Mouse (Mus musculus): Measurements from ENCODE around the gene Trnt1. TPM values are rescaled to one million over a fixed set of nuclear protein-coding genes. Genes with fewer than 3 reads are reported as not detected.

Trnt1 gene
- polyA plus RNA-seq, 1 experiment: 9.4 TPM

- H3K36me3 ChIP-seq (ENCODE audit: control insufficient read depth, insufficient read depth, low read length): peaks cover 8% of the 10 kb centered on the region
Measured at GRCm38 (mm10) chr6:106787138-106787537, 18.2 kb downstream of the Trnt1 start.

GRCm38 (mm10) chr6:106791429-106791828 is 22.5 kb downstream of the Trnt1 start:
- DNase-seq: no peak
- Histone ChIP-seq H3K36me3 (ENCODE audit: control insufficient read depth, insufficient read depth, low read length) (peaks cover 7% of the 10 kb centered on the region), H3K4me1 (ENCODE audit: control insufficient read depth, insufficient read depth, low read length) (peaks cover 5% of the 10 kb centered on the region; the same call in 1 of the 2 replicates), H3K27me3 (replicated peaks; ENCODE audit: control insufficient read depth, insufficient read depth, low read length) (no peaks in the 10 kb centered on the region), H3K4me3 (ENCODE audit: insufficient read depth, low read depth, low read length) (no peak overlapping the region), H3K27ac (ENCODE audit: insufficient read depth, low read depth, low read length) (no peak overlapping the region)
- WGBS: 86% methylated on average over 8 of the region's 8 CpGs
- TF ChIP-seq POLR2A (IDR thresholded peaks at IDR 0.05; ENCODE audit: low read depth, low read length): no peak
- TF ChIP-seq CTCF (conservative IDR thresholded peaks at IDR 0.05; ENCODE audit: insufficient read depth, insufficient read length, low read depth, low read length): no peak

More at GRCm38 (mm10) chr6:106787138-106787537, 18.2 kb downstream of the Trnt1 start:
- 93% methylated on average over 3 of the region's 3 CpGs for WGBS
- no peak overlapping the region for H3K27ac ChIP-seq (ENCODE audit: insufficient read depth, low read depth, low read length)
- H3K4me3 ChIP-seq (ENCODE audit: insufficient read depth, low read depth, low read length): no peak overlapping the region
- no peak for DNase-seq
- TF ChIP-seq POLR2A (IDR thresholded peaks at IDR 0.05; ENCODE audit: low read depth, low read length): no peak
- no peak for TF ChIP-seq CTCF (conservative IDR thresholded peaks at IDR 0.05; ENCODE audit: insufficient read depth, insufficient read length, low read depth, low read length)
- H3K4me1 ChIP-seq (ENCODE audit: control insufficient read depth, insufficient read depth, low read length): peaks cover 5% of the 10 kb centered on the region; the same call in 1 of the 2 replicates
- no peaks in the 10 kb centered on the region for H3K27me3 ChIP-seq (replicated peaks; ENCODE audit: control insufficient read depth, insufficient read depth, low read length)

- H3K36me3 ChIP-seq (ENCODE audit: control insufficient read depth, insufficient read depth, low read length): peaks cover 7% of the 10 kb centered on the region
- no peak for DNase-seq
- H3K4me1 ChIP-seq (ENCODE audit: control insufficient read depth, insufficient read depth, low read length): peaks cover 5% of the 10 kb centered on the region; the same call in 1 of the 2 replicates
- no peaks in the 10 kb centered on the region for H3K27me3 ChIP-seq (replicated peaks; ENCODE audit: control insufficient read depth, insufficient read depth, low read length)
- H3K27ac ChIP-seq (ENCODE audit: insufficient read depth, low read depth, low read length): no peak overlapping the region
- H3K4me3 ChIP-seq (ENCODE audit: insufficient read depth, low read depth, low read length): no peak overlapping the region
- 93% methylated on average over 5 of the region's 5 CpGs for WGBS
- TF ChIP-seq POLR2A (IDR thresholded peaks at IDR 0.05; ENCODE audit: low read depth, low read length): no peak
- TF ChIP-seq CTCF (conservative IDR thresholded peaks at IDR 0.05; ENCODE audit: insufficient read depth, insufficient read length, low read depth, low read length): no peak
Measured at GRCm38 (mm10) chr6:106792486-106792885, 23.6 kb downstream of the Trnt1 start.

- no peak for DNase-seq
- Histone ChIP-seq H3K27ac (ENCODE audit: insufficient read depth, low read depth, low read length) (no peak overlapping the region), H3K36me3 (ENCODE audit: control insufficient read depth, insufficient read depth, low read length) (peaks cover 7% of the 10 kb centered on the region), H3K4me1 (ENCODE audit: control insufficient read depth, insufficient read depth, low read length) (peaks cover 5% of the 10 kb centered on the region; the same call in 1 of the 2 replicates), H3K27me3 (replicated peaks; ENCODE audit: control insufficient read depth, insufficient read depth, low read length) (no peaks in the 10 kb centered on the region), H3K4me3 (ENCODE audit: insufficient read depth, low read depth, low read length) (no peak overlapping the region)
- TF ChIP-seq POLR2A (IDR thresholded peaks at IDR 0.05; ENCODE audit: low read depth, low read length) (no peak), CTCF (conservative IDR thresholded peaks at IDR 0.05; ENCODE audit: insufficient read depth, insufficient read length, low read depth, low read length) (no peak)
- WGBS: 90% methylated on average over 7 of the region's 7 CpGs
Measured at GRCm38 (mm10) chr6:106793088-106793487, 24.2 kb downstream of the Trnt1 start.

DNA sequence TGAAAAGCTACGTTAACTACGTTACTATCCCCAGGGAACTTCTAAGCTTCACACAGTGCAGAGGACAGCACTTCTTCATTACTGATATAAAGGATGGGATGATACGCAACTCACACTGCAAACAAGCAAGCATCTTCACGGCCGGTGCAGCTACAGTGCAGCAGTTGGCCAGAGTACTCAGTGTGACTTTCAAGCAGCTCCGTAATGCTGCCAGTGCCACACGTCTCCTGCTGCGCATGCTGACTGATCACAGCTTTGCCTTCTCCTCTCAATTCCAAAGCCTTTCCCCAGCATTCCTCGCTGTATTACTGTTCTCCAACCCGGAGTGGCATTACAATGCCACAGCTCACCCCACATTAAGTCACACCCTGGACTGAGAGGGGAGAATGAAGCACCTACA is 24.7 kb downstream of the Trnt1 start:
- Histone ChIP-seq H3K27ac (ENCODE audit: insufficient read depth, low read depth, low read length) (no peak overlapping the region), H3K4me1 (ENCODE audit: control insufficient read depth, insufficient read depth, low read length) (peaks cover 6% of the 10 kb centered on the region; the same call in 1 of the 2 replicates), H3K27me3 (replicated peaks; ENCODE audit: control insufficient read depth, insufficient read depth, low read length) (no peaks in the 10 kb centered on the region), H3K36me3 (ENCODE audit: control insufficient read depth, insufficient read depth, low read length) (peaks cover 3% of the 10 kb centered on the region), H3K4me3 (ENCODE audit: insufficient read depth, low read depth, low read length) (no peak overlapping the region)
- DNase-seq: no peak
- TF ChIP-seq CTCF (conservative IDR thresholded peaks at IDR 0.05; ENCODE audit: insufficient read depth, insufficient read length, low read depth, low read length): no peak
- no peak for TF ChIP-seq POLR2A (IDR thresholded peaks at IDR 0.05; ENCODE audit: low read depth, low read length)
- 93% methylated on average over 10 of the region's 10 CpGs for WGBS

GRCm38 (mm10) chr6:106794094-106794814 is 25.3 kb downstream of the Trnt1 start:
- peaks cover 3% of the 10 kb centered on the region for H3K36me3 ChIP-seq (ENCODE audit: control insufficient read depth, insufficient read depth, low read length)
- TF ChIP-seq CTCF (conservative IDR thresholded peaks at IDR 0.05; ENCODE audit: insufficient read depth, insufficient read length, low read depth, low read length): no peak
- no peak for TF ChIP-seq POLR2A (IDR thresholded peaks at IDR 0.05; ENCODE audit: low read depth, low read length)
- no peak for DNase-seq
- 70% methylated on average over 13 of the region's 13 CpGs for WGBS
- H3K4me3 ChIP-seq (ENCODE audit: insufficient read depth, low read depth, low read length): no peak overlapping the region
- H3K27ac ChIP-seq (ENCODE audit: insufficient read depth, low read depth, low read length): no peak overlapping the region
- peaks cover 3% of the 10 kb centered on the region; the same call in 1 of the 2 replicates for H3K4me1 ChIP-seq (ENCODE audit: control insufficient read depth, insufficient read depth, low read length)
- no peaks in the 10 kb centered on the region for H3K27me3 ChIP-seq (replicated peaks; ENCODE audit: control insufficient read depth, insufficient read depth, low read length)
